Mouse (Mus musculus): ENCODE measurements at regions not wholly inside any gene's neighbourhood (a gene's known extent, or its start where the extent isn't known, plus 50 kb on each side); places are given as distances from the start of the nearest gene placed in this dataset.

- ATAC-seq (ENCODE audit: insufficient number of reproducible peaks, low FRiP score, low TSS enrichment, low read depth) (no peak), DNase-seq (ENCODE audit: low spot score) (no peak)
- Histone ChIP-seq H3K9ac (ENCODE audit: low read length) (no peak overlapping the region), H3K27me3 (ENCODE audit: control insufficient read depth, insufficient read depth, low read length) (no peaks in the 10 kb centered on the region), H3K27ac (replicated peaks; ENCODE audit: low read depth, low read length) (no peak overlapping the region), H3K4me2 (ENCODE audit: low read depth, severe bottlenecking) (no peak overlapping the region), H3K9me3 (ENCODE audit: control insufficient read depth, low read length) (no peaks in the 10 kb centered on the region), H3K4me1 (ENCODE audit: control insufficient read depth, insufficient read depth, low read length) (no peaks in the 10 kb centered on the region), H3K4me3 (ENCODE audit: low read depth, low read length) (no peak overlapping the region), H3K36me3 (ENCODE audit: control insufficient read depth, insufficient read depth, low read length) (no peaks in the 10 kb centered on the region)
- 56% methylated on average over 7 of the region's 7 CpGs for whole genome bisulfite sequencing
Observed at GRCm38 (mm10) chr12:117465998-117466397, 50.3 kb upstream of the Rapgef5 start.
